Mouse (Mus musculus): Measurements from ENCODE around the gene Mvb12a.

Mvb12a gene

GRCm38 (mm10) chr8:71595862-71596261, 53.1 kb downstream of the Mvb12a start:
- peak; percentile 94 for DNase-seq

GRCm38 (mm10) chr8:71596384-71596783, 53.7 kb downstream of the Mvb12a start:
- no peak for DNase-seq

- DNase-seq, result peak; percentile 41
These were observed 54.1 kb downstream of the Mvb12a start for GRCm38 (mm10) chr8:71596798-71597197.

- DNase-seq, result no peak
These were observed 54.7 kb downstream of the Mvb12a start, which contains the start of gene Fam129c for GRCm38 (mm10) chr8:71597451-71597850. Fam129c (plus strand) TSS chr8:71597648.
